In the genomic region with DNA sequence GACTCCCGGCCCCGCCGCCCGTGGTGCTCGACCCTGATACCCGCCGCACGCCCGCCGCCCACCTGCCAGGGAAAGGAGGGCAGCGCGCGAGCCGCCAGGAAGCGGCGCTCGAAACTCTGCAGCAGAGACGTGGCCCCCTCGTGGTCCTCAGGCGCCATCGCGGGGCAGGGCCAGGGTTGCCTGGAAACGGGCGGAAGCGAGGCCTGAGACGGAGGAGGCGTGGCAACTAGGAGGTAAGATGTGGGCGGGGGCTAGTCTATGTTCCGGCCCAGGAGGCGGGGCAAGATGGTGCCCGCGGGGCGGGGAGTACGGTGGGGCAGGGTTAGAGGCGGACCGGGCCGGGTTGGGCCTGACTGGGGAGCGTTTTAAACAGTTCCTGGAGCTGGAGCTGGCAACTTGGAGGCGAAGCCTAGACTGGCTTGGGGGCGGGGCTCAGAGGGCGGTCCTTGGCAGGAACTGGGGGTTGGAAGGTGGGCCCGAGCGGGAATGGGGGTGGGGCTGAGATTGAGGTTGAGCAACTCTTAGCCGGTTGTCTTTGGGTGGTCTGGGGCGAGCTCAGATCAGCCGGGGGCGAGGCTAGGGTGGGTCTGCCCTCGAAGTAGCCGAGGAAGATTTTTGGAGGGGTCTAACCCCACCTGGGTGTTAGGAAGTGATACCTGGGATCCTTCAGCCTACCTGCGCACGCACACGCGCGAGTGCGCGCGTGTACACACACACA, we compare ENCODE assay signal across 8 mouse cellular contexts. TPM values are rescaled to one million over a fixed set of nuclear protein-coding genes. Genes with fewer than 3 reads are reported as not detected.
DNase-seq lines count a peak whose midpoint lies in the region; ATAC-seq and TF ChIP-seq lines count a peak whose summit lies in the region.

A gene (minus strand): TSS at position 205 of the 718 bp plus-strand sequence.

- H3K9me3 ChIP-seq in embryonic facial prominence, embryonic 14.5 days (ENCODE audit: control insufficient read depth, low read length), result no peaks in the 10 kb centered on the region
- H3K9me3 ChIP-seq in limb, embryonic 13.5 days, result no peaks in the 10 kb centered on the region
- H3K9me3 ChIP-seq in midbrain, embryonic 16.5 days (replicated peaks; ENCODE audit: control insufficient read depth, low read length, poor library complexity, severe bottlenecking), result no peaks in the 10 kb centered on the region

- peaks cover 10% of the 10 kb centered on the region; the same call in 1 of the 2 replicates for H3K36me3 ChIP-seq in embryonic facial prominence, embryonic 14.5 days (ENCODE audit: control insufficient read depth, insufficient read depth, low read length)
- H3K36me3 ChIP-seq in heart, adult 2 months (ENCODE audit: control insufficient read depth, insufficient read depth, low read length), result no peaks in the 10 kb centered on the region
- H3K36me3 ChIP-seq in limb, embryonic 13.5 days, result peaks cover 5% of the 10 kb centered on the region; the same call in 1 of the 2 replicates
- H3K36me3 ChIP-seq in midbrain, embryonic 16.5 days (ENCODE audit: control insufficient read depth, insufficient read depth, low read length), result no peaks in the 10 kb centered on the region

- no peaks in the 10 kb centered on the region for H3K79me2 ChIP-seq in heart, adult 2 months (replicated peaks; ENCODE audit: control insufficient read depth, insufficient read depth, low read length)

- 0 out of 2 replicates have a peak, but pooled peaks have one; percentile 15 for TF ChIP-seq EP300 in heart, adult 2 months (IDR thresholded peaks at IDR 0.05; ENCODE audit: insufficient read depth, low read depth, low read length)

- ATAC-seq in embryonic facial prominence, embryonic 14.5 days (ENCODE audit: low read depth), result peak; percentile 96
- ATAC-seq in limb, embryonic 13.5 days (ENCODE audit: low FRiP score, low read depth), result peak; percentile 97
- ATAC-seq in midbrain, embryonic 16.5 days, result peak; percentile 98

- peak; percentile 92 for TF ChIP-seq CTCF in heart, adult 2 months (IDR thresholded peaks at IDR 0.05)

- peak within 1 kb of the TSS; percentile 82 for H3K9ac ChIP-seq in embryonic facial prominence, embryonic 14.5 days (ENCODE audit: low read depth, low read length)
- H3K9ac ChIP-seq in heart, adult 2 months (ENCODE audit: low read depth, low read length), result peak within 1 kb of the TSS; percentile 68
- H3K9ac ChIP-seq in limb, embryonic 13.5 days, result peak within 1 kb of the TSS; percentile 81
- peak within 1 kb of the TSS; percentile 64 for H3K9ac ChIP-seq in midbrain, embryonic 16.5 days (ENCODE audit: low read depth, low read length)

- peak within 1 kb of the TSS; percentile 90 for H3K4me2 ChIP-seq in embryonic facial prominence, embryonic 14.5 days (ENCODE audit: low read depth, low read length)
- peak within 1 kb of the TSS; percentile 81 for H3K4me2 ChIP-seq in limb, embryonic 13.5 days (replicated peaks)
- peak within 1 kb of the TSS; percentile 83 for H3K4me2 ChIP-seq in midbrain, embryonic 16.5 days (ENCODE audit: low read length)

- H3K4me3 ChIP-seq in embryonic facial prominence, embryonic 14.5 days (ENCODE audit: low read depth, low read length), result peak within 1 kb of the TSS; percentile 79
- peak within 1 kb of the TSS; percentile 78 for H3K4me3 ChIP-seq in heart, adult 2 months
- peak within 1 kb of the TSS; percentile 66 for H3K4me3 ChIP-seq in limb, embryonic 13.5 days
- peak within 1 kb of the TSS; percentile 60 for H3K4me3 ChIP-seq in midbrain, embryonic 16.5 days (ENCODE audit: low read depth, low read length)

- 2% methylated on average over 43 of the region's 57 CpGs for WGBS in embryonic facial prominence, embryonic 14.5 days
- 3% methylated on average over 57 of the region's 57 CpGs for WGBS in heart, adult 2 months
- 1% methylated on average over 57 of the region's 57 CpGs for WGBS in limb, embryonic 13.5 days
- WGBS in midbrain, embryonic 16.5 days, result under 1% methylated on average over 49 of the region's 57 CpGs

- DNase-seq in 3T3-L1 (ENCODE audit: low read depth, low spot score), result peak; percentile 99
- peak; percentile 96 to 99 for DNase-seq in adrenal gland, postnatal 4 days (ENCODE audit: low spot score in 2 of 2)
- DNase-seq in embryonic facial prominence, embryonic 14.5 days (ENCODE audit: low spot score), result peak; percentile 99
- peak; percentile 98 to 99 for DNase-seq in heart, adult 2 months
- peak; percentile 99 to 100 for DNase-seq in kidney, adult 8-10 months
- DNase-seq in spleen, postnatal 10 days (ENCODE audit: low spot score in 2 of 2), result peak; percentile 90 to 98

- TF ChIP-seq POLR2A in heart, adult 2 months (IDR thresholded peaks at IDR 0.05; ENCODE audit: insufficient read depth, low read depth, low read length), result peak; percentile 60; the same call in 1 of the 2 replicates

- H3K27ac ChIP-seq in embryonic facial prominence, embryonic 14.5 days (replicated peaks; ENCODE audit: low read depth, low read length), result peak within 1 kb of the TSS; percentile 85
- peak within 1 kb of the TSS; percentile 75 for H3K27ac ChIP-seq in heart, adult 2 months
- peak within 1 kb of the TSS; percentile 85 for H3K27ac ChIP-seq in limb, embryonic 13.5 days
- peak within 1 kb of the TSS; percentile 43 for H3K27ac ChIP-seq in midbrain, embryonic 16.5 days (ENCODE audit: low read length)

- H3K4me1 ChIP-seq in embryonic facial prominence, embryonic 14.5 days (ENCODE audit: control insufficient read depth, insufficient read depth, low read length), result peaks cover 5% of the 10 kb centered on the region; the same call in 1 of the 2 replicates
- peaks cover 2% of the 10 kb centered on the region for H3K4me1 ChIP-seq in heart, adult 2 months (ENCODE audit: control insufficient read depth, insufficient read depth, low read length)
- H3K4me1 ChIP-seq in limb, embryonic 13.5 days, result peaks cover 19% of the 10 kb centered on the region
- peaks cover 5% of the 10 kb centered on the region; the same call in 1 of the 2 replicates for H3K4me1 ChIP-seq in midbrain, embryonic 16.5 days (ENCODE audit: control insufficient read depth, insufficient read depth, low read length)

- H3K27me3 ChIP-seq in embryonic facial prominence, embryonic 14.5 days (replicated peaks; ENCODE audit: control insufficient read depth, insufficient read depth, low read length), result no peaks in the 10 kb centered on the region
- no peaks in the 10 kb centered on the region for H3K27me3 ChIP-seq in heart, adult 2 months (ENCODE audit: control insufficient read depth, insufficient read depth, low read length)
- H3K27me3 ChIP-seq in limb, embryonic 13.5 days, result no peaks in the 10 kb centered on the region
- no peaks in the 10 kb centered on the region for H3K27me3 ChIP-seq in midbrain, embryonic 16.5 days (ENCODE audit: control insufficient read depth, insufficient read depth, low read depth, low read length)

- intact Hi-C loops in heart, adult 2 months (cut with DNase I), result loop anchor here (2.0 to 10.0 kb wide), 2 partner anchors 53 to 1041 kb away; a partner anchor contains a TSS

RNA-seq across cellular contexts. Expression of the gene that starts here (rescaled TPM):
- total RNA-seq in adrenal gland, postnatal 4 days (2021), result 10 to 100 TPM; 30.8 to 41.5 TPM
- 25.5 and 32.2 TPM in 2 replicates for polyA plus RNA-seq in embryonic facial prominence, embryonic 14.5 days (2014; fragmentation: Nextera tagmentation; extraction: Ambion mirVana)
- total RNA-seq in heart, adult 2 months (2021), result 1 to 10 TPM; 6.9 to 8.2 TPM
- polyA plus RNA-seq in heart, adult 2 months (2012; rRNA removed), result 27.9 and 29.7 TPM in 2 replicates
- polyA plus RNA-seq in limb, embryonic 13.5 days (2015; fragmentation: Nextera tagmentation; extraction: Ambion mirVana), result 19.4 and 21.7 TPM in 2 replicates
- 6.3 and 7.7 TPM in 2 replicates for polyA plus RNA-seq in midbrain, embryonic 16.5 days (2015; fragmentation: Nextera tagmentation; extraction: Ambion mirVana)

Comparison
In these comparisons a context has a peak if more than half of its experiments do, and no peak if none do; other contexts are left out.
1. Peak in every context shown above with its lines: DNase-seq, ATAC-seq, H3K4me3 ChIP-seq and H3K27ac ChIP-seq.